Mouse (Mus musculus) liver, embryonic 15.5 days (tissue): Measurements from ENCODE around the gene Mvp. TPM values are rescaled to one million over a fixed set of nuclear protein-coding genes. Genes with fewer than 3 reads are reported as not detected.

Experiments used
- ATAC-seq: fragments of 200-750 bp; cut with Nextera tagmentation; 2 replicates; pipeline ENCODE4 v1.8.0; 2017; ENCODE audit warnings: moderate number of reproducible peaks, mild to moderate bottlenecking, moderate library complexity; ENCODE audit not compliant: insufficient read depth
- H3K27ac ChIP-seq: fragments of 300-500 bp; sonication (generic); replicated peaks from 2 replicates; pipeline ENCODE4 v1.5.1; 2015; ENCODE audit warnings: mild to moderate bottlenecking, inconsistent platforms
- H3K27me3 ChIP-seq: fragments of 300-500 bp; sonication (generic); 2 replicates; pipeline ENCODE4 v1.6.1; 2015; ENCODE audit warnings: mild to moderate bottlenecking, inconsistent platforms
- H3K36me3 ChIP-seq: fragments of 300-500 bp; sonication (generic); replicated peaks from 2 replicates; pipeline ENCODE4 v1.6.1; 2015; ENCODE audit warnings: moderate library complexity, mild to moderate bottlenecking, inconsistent platforms
- H3K4me1 ChIP-seq: fragments of 300-500 bp; sonication (generic); replicated peaks from 2 replicates; pipeline ENCODE4 v1.6.1; 2015; ENCODE audit warnings: inconsistent platforms
- H3K4me2 ChIP-seq: fragments of 300-500 bp; sonication (generic); 2 replicates; pipeline ENCODE4 v1.6.1; 2015; ENCODE audit warnings: moderate library complexity, mild to moderate bottlenecking, inconsistent platforms
- H3K4me3 ChIP-seq: fragments of 300-500 bp; sonication (generic); replicated peaks from 2 replicates; pipeline ENCODE4 v1.5.1; 2015; ENCODE audit warnings: mild to moderate bottlenecking, inconsistent platforms
- H3K9ac ChIP-seq: fragments of 300-500 bp; sonication (generic); 2 replicates; pipeline ENCODE4 v1.6.1; 2015; ENCODE audit warnings: moderate library complexity, mild to moderate bottlenecking, inconsistent platforms
- H3K9me3 ChIP-seq: fragments of 300-500 bp; sonication (generic); replicated peaks from 2 replicates; pipeline ENCODE4 v1.6.1; 2016; ENCODE audit warnings: inconsistent platforms
- WGBS: fragments of 180-500 bp; shearing (Covaris S2); methylation state at CpG from one replicate; pipeline ENCODE4 v1.1.7; 2015; ENCODE audit warnings: mixed read lengths; ENCODE audit not compliant: insufficient replicate concordance; 5-methylcytosine and 5-hydroxymethylcytosine counted together
- polyA plus RNA-seq: library from polyadenylated mRNA; unstranded; fragments of >200 nt; fragmentation: Nextera tagmentation; extraction: Ambion mirVana; gene quantifications from 2 replicates; pipeline ENCODE4 v1.2.1, GENCODE M21; 2015

The Mvp gene
- polyA plus RNA-seq, 1 experiment from 2014 or later = 9.2 TPM

DNA sequence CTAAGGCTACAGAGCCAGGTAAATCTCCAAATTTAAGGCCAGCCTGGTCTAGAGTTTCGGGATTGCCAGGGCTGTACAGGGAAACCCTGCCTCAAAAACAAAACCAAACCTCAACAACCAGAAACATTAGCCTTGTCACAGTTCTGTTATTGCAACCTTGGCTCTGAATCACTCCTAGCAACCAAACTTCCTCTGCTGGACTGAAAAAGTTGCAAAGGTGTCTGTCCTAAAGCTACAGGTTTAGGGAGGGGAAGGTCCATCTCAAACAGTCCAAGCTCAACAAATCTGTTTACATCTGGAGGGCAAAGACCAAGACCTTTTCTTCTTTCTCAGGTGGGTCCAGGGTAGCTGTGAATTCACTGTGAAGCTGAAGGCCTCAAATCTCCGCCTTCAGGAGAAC is 3.4 kb downstream of the Mvp start:
- ATAC-seq = no peak
- no peaks in the 10 kb centered on the region for H3K27me3 ChIP-seq
- H3K9me3 ChIP-seq = no peaks in the 10 kb centered on the region
- peak overlapping the region; percentile 34; the same call in 1 of the 2 replicates for H3K27ac ChIP-seq
- no peak overlapping the region for H3K4me3 ChIP-seq
- peaks cover 16% of the 10 kb centered on the region for H3K36me3 ChIP-seq
- H3K9ac ChIP-seq = no peak overlapping the region
- H3K4me2 ChIP-seq = no peak overlapping the region
- 74% methylated on average over 2 of the region's 2 CpGs for WGBS
- peaks cover 77% of the 10 kb centered on the region for H3K4me1 ChIP-seq

DNA sequence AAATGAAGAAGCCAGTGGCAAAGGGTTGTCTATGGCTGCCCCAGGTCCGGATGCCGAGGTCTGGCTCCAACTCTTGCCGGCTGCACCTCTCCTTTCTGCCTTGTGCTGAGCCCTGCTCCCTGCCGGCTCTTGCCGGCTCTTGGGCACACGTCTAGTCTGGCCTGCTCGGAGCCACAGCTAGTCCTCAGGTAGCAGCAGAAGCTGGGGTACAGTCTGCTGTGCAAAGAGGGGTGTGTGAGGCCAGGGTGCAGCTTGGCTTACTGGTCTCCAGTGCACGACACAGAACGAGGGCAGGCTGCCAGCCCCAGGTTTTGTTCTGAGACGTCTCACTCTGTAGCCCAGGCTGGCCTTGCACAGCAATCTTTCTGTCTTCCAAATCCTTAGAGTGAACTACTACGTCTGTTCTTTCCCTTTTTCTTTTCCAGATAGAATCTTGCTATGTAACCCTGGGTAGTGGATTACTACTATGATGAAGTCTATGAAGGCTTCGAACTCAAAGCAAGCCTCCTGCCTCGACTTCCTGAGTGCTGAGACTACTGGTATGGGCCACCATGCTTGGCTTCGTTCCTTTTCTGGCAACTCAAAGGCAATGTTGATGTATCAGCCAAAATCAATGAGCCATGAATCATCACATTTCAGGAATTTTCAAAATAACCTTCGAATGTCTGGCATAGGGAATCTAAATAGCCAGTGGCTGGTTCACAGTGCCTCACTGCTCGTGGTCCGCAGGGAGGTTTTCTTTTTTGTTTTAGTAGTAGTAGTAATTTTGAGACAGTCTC is 4.9 kb downstream of the Mvp start:
- peak overlapping the region; percentile 55; the same call in 1 of the 2 replicates for H3K4me2 ChIP-seq
- peaks cover 66% of the 10 kb centered on the region for H3K4me1 ChIP-seq

DNA sequence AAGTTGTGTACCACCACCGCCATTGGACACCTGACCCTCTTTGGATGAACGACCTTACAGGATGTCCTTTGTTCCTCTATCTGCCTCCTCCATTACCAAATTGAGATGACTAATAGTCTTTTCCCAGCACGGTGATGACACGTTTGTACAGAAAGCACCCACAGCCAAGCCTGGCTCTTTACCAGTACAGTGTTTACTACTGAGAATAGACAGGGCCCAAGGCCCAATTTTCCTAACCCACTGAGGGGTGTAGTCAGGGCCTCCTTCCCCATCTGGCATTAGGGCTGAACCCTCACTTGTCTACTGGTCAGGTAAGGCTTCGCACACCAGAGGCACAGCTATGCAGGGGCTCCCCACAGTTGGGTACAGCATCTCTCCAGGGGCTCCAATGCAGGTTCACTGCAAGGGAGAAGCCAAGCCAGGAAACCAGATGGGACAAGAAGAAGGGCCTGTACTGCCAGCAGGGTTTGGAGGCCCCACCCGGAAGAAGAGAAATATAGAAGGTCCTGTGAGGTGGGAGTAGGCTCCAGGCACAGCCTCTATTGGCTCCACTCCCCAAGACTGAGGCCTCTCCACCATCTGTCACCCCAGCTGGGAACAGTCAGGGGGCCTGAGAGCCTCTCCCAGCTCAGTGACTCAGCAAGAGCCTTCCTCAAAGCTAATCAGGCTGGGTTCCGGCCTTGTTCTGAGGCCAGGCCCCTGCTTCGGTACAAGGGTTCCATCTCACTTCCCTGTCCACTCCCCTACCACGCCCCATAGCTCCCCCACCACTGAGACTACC is 6.0 kb downstream of the Mvp start:
- H3K27ac ChIP-seq = peak overlapping the region; percentile 88
- peaks cover 5% of the 10 kb centered on the region; the same call in 1 of the 2 replicates for H3K36me3 ChIP-seq
- peak overlapping the region; percentile 9; the same call in 1 of the 2 replicates for H3K4me3 ChIP-seq
- WGBS = 29% methylated on average over 9 of the region's 9 CpGs
- H3K4me2 ChIP-seq = peak overlapping the region; percentile 55
- H3K9me3 ChIP-seq = no peaks in the 10 kb centered on the region
- H3K27me3 ChIP-seq = no peaks in the 10 kb centered on the region
- peak; percentile 91 for ATAC-seq
- peak overlapping the region; percentile 41 for H3K9ac ChIP-seq
- peaks cover 55% of the 10 kb centered on the region for H3K4me1 ChIP-seq

More for the DNA sequence above, 4.9 kb downstream of the Mvp start:
- peak overlapping the region; percentile 88 for H3K27ac ChIP-seq
- H3K9ac ChIP-seq = no peak overlapping the region
- no peak for ATAC-seq
- peaks cover 5% of the 10 kb centered on the region; the same call in 1 of the 2 replicates for H3K36me3 ChIP-seq
- H3K27me3 ChIP-seq = no peaks in the 10 kb centered on the region
- 70% methylated on average over 17 of the region's 17 CpGs for WGBS
- no peak overlapping the region for H3K4me3 ChIP-seq
- H3K9me3 ChIP-seq = no peaks in the 10 kb centered on the region

DNA sequence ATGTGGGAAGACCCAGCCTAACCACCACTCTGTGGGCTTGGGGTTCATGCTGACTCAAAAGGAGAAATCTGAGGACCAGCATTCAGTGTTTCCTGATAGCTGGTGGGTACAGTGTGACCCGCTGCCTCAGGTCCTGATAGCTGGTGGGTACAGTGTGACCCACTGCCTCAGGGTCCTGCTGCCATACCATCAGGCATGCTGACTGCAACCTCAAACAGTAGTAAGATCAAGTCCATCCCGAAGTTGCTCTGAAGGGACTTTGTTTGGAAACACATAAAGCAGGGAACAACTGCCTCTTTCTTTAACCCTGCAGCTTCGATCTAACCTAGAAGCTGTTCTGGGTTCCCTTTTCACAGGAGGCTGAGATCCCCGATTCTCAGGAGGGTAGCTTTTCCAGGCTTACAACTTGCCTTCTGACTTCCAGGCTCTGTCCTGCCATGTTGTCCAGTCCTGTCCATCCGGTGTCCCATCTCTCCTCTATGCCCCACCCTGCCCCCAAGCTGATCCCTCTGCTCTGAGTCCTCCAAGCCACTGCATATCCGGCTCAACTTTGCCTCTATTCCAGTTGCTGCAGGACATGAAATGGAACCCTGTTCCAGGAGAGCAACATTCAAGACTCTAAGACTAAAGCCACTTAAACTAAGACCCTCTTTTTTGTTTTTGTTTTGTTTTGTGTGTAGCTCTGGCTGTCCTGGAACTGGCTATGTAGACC is 7.0 kb downstream of the Mvp start:
- no peak overlapping the region for H3K9ac ChIP-seq
- peaks cover 48% of the 10 kb centered on the region for H3K4me1 ChIP-seq
- WGBS = 79% methylated on average over 6 of the region's 6 CpGs
- no peak overlapping the region for H3K4me3 ChIP-seq
- ATAC-seq = no peak
- no peaks in the 10 kb centered on the region for H3K9me3 ChIP-seq
- H3K27me3 ChIP-seq = no peaks in the 10 kb centered on the region
- no peak overlapping the region for H3K4me2 ChIP-seq
- H3K27ac ChIP-seq = no peak overlapping the region; the same call in 1 of the 2 replicates
- peaks cover 4% of the 10 kb centered on the region; the same call in 1 of the 2 replicates for H3K36me3 ChIP-seq

DNA sequence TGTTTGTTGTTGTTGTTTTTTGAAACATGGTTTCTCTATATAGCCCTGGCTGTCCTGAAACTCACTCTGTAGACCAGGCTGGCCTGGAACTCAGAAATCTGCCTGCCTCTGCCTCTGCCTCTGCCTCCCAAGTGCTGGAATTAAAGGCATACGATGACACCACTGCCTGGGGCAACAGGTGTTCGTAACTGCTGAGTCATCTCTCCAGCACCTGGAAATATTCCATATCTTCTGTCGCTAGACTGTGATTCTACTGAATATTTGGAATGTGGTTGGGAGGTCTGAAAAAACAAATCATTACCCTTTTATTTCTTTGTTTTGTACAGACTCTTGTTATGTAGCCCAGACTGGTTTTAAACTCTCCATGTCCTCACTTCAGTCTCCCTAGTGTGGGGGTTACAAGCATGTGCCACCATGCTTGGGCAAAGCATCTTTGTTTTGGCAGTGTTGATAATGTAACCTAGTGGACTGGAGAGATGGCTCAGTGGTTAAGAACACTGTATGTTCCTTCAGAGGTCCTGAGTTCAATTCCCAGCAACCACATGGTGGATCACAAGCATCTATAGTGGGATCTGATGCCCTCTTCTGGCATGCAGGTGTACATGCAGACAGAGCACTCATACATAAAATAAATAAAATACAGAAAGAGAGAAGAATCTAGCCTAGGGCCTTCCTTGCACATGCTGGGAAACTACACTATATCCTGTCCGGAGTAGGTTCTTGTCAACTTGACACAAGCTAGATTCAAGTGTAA is 10.1 kb downstream of the Mvp start:
- H3K4me1 ChIP-seq = peaks cover 30% of the 10 kb centered on the region
- no peak for ATAC-seq

DNA sequence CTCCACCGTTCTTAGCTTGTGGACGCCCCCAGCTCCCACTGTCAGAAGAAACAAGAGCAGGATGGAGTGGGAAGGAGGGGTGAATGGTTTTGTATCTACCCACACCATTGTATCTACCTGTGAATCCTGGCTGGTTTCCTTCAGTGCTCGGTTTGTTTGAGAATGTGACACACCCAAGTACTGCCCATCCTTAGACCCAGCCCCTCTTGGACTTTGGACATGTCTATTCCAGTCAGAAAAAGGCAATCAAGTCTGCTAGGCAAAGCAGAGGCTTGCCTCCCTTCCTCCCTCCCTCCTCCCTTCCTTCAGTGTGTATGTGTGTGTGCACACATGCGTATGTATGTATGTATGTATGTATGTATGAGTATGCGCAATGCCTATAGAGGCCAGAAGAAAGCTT is 10.8 kb downstream of the Mvp start:
- H3K27ac ChIP-seq = no peak overlapping the region
- no peak for ATAC-seq
- no peak overlapping the region for H3K9ac ChIP-seq

More for the DNA sequence above, 10.1 kb downstream of the Mvp start:
- Histone ChIP-seq H3K27ac (no peak overlapping the region), H3K9me3 (no peaks in the 10 kb centered on the region), H3K9ac (no peak overlapping the region), H3K36me3 (no peaks in the 10 kb centered on the region), H3K4me3 (no peak overlapping the region), H3K4me2 (no peak overlapping the region), H3K27me3 (no peaks in the 10 kb centered on the region)
- WGBS = 77% methylated on average over 4 of the region's 4 CpGs

GRCm38 (mm10) chr7:126999568-126999967 is 14.9 kb downstream of the Mvp start:
- no peak overlapping the region for H3K4me3 ChIP-seq

More for the DNA sequence above, 10.8 kb downstream of the Mvp start:
- peaks cover 24% of the 10 kb centered on the region for H3K4me1 ChIP-seq
- 71% methylated on average over 5 of the region's 5 CpGs for WGBS
- no peaks in the 10 kb centered on the region for H3K9me3 ChIP-seq
- no peaks in the 10 kb centered on the region for H3K36me3 ChIP-seq
- H3K27me3 ChIP-seq = no peaks in the 10 kb centered on the region
- no peak overlapping the region for H3K4me3 ChIP-seq
- no peak overlapping the region for H3K4me2 ChIP-seq

GRCm38 (mm10) chr7:126996449-126996848 is 18.0 kb downstream of the Mvp start:
- H3K27ac ChIP-seq = no peak overlapping the region

More at GRCm38 (mm10) chr7:126999568-126999967, 14.9 kb downstream of the Mvp start:
- H3K36me3 ChIP-seq = peaks cover 10% of the 10 kb centered on the region
- H3K27ac ChIP-seq = no peak overlapping the region
- H3K9ac ChIP-seq = no peak overlapping the region
- no peaks in the 10 kb centered on the region for H3K9me3 ChIP-seq
- H3K4me2 ChIP-seq = no peak overlapping the region
- no peak for ATAC-seq
- no peaks in the 10 kb centered on the region for H3K27me3 ChIP-seq
- WGBS = 47% methylated on average over 10 of the region's 10 CpGs
- no peaks in the 10 kb centered on the region; the same call in 1 of the 2 replicates for H3K4me1 ChIP-seq

DNA sequence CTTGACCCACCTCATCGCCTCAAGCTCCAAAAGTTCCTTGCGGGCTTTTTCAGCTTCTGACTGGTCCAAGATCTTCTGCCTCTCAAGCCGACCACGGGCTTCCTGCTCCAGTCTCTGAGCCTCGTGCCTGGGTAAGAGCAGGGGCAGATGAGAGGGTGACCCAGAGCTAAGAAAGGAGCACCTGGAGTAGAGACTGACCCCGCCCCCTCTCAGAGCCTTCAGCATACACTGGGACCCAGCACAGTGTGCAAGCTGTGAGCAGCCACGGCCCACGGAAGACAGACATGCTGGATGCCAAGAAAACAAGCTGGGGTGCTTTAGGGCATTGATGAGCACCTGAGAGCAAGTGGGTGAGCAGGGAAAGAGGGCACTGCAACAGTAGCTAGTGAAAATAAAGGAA is 25.6 kb downstream of the Mvp start:
- H3K4me2 ChIP-seq = no peak overlapping the region
- WGBS = 65% methylated on average over 8 of the region's 8 CpGs
- H3K4me1 ChIP-seq = no peaks in the 10 kb centered on the region
- H3K27ac ChIP-seq = no peak overlapping the region
- H3K4me3 ChIP-seq = no peak overlapping the region
- H3K36me3 ChIP-seq = no peaks in the 10 kb centered on the region
- no peak for ATAC-seq
- H3K9ac ChIP-seq = no peak overlapping the region
- H3K27me3 ChIP-seq = no peaks in the 10 kb centered on the region
- no peaks in the 10 kb centered on the region for H3K9me3 ChIP-seq

More at GRCm38 (mm10) chr7:126996449-126996848, 18.0 kb downstream of the Mvp start:
- H3K9me3 ChIP-seq = no peaks in the 10 kb centered on the region
- H3K4me2 ChIP-seq = no peak overlapping the region
- no peak overlapping the region for H3K4me3 ChIP-seq
- peaks cover 10% of the 10 kb centered on the region for H3K36me3 ChIP-seq
- H3K27me3 ChIP-seq = no peaks in the 10 kb centered on the region
- no peak overlapping the region for H3K9ac ChIP-seq
- no peak for ATAC-seq
- 73% methylated on average over 4 of the region's 4 CpGs for WGBS
- no peaks in the 10 kb centered on the region for H3K4me1 ChIP-seq

DNA sequence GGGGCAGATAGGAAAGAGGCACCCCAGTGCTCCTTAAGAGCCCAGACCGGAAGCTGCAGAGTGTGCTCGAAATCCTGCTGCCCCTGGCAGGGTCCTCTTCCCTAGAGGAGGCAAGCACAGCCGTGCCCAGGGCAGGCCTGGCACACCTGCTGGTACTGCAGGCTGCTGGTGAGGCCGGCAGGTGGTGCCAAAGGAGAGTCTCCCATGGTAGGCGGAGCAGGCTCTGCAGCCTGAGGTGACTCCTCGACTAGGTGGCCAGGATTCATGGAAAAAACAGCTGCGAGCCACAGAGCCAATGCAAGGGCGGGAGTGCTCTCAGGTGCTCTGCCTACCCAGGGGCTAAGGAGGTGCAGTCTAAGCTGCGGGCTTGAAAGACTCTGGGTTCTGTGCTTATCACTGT is 28.1 kb downstream of the Mvp start:
- Histone ChIP-seq H3K9ac (no peak overlapping the region), H3K27ac (no peak overlapping the region), H3K4me2 (no peak overlapping the region), H3K36me3 (no peaks in the 10 kb centered on the region), H3K4me1 (peaks cover 9% of the 10 kb centered on the region; the same call in 1 of the 2 replicates), H3K4me3 (no peak overlapping the region), H3K9me3 (no peaks in the 10 kb centered on the region), H3K27me3 (no peaks in the 10 kb centered on the region)
- 47% methylated on average over 9 of the region's 9 CpGs for WGBS
- ATAC-seq = no peak
